Mouse (Mus musculus) olfactory bulb, adult 2 months (tissue): ENCODE measurements around the gene Dnah17.

ENCODE experiments used
- CTCF ChIP-seq: fragments of 200-500 bp; IDR thresholded peaks from 2 replicates; pipeline ENCODE4 v1.5.1; 2012; ENCODE audit warnings: low read depth, mild to moderate bottlenecking, low read length, moderate library complexity; ENCODE audit not compliant: insufficient read depth
- POLR2A ChIP-seq: fragments of 200-500 bp; IDR thresholded peaks from 2 replicates; pipeline ENCODE4 v1.6.1; 2012; ENCODE audit warnings: mild to moderate bottlenecking, low read depth, low read length, moderate library complexity; ENCODE audit not compliant: insufficient read depth

DNA sequence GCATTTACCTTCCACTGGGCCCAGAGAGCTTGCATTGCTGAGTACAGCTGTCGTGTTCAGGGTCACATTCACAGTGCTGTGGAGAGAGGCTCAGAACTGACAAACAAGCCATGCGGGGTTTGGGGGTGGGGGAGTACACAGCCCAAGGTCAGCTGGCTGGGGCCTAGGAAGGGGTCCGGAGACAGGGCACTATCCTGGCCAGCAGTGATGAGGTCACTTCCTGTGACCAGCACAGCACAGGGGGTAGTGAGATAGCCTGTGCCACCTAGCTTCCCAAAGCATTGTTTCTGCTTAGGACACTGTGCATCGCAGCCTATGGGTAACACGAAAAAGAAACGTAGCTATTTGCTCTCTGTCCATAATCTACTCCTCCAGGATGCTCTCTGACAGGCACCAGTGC lies 30.8 kb upstream of the Dnah17 start:
- TF ChIP-seq CTCF = no peak
- no peak for TF ChIP-seq POLR2A
